31 mouse cellular contexts compared by ENCODE assay signal in genomic region chr15:87480758-87481157, GRCm38 (mm10).
DNase-seq lines count a peak whose midpoint lies in the region; ATAC-seq and TF ChIP-seq lines count a peak whose summit lies in the region.
"Had no signal": no experiment of that assay in that cellular context is flagged by ENCODE, and none has a peak within 500 bp of the region (broad histone marks: within the 10 kb centered on the region; RNA-seq: fewer than 3 reads in every experiment).

No protein-coding gene starts in this region.

- no peaks in the 10 kb centered on the region for H3K36me3 ChIP-seq in forebrain, embryonic 13.5 days (ENCODE audit: poor library complexity, severe bottlenecking)
- H3K36me3 ChIP-seq in forebrain, embryonic 16.5 days (ENCODE audit: control insufficient read depth, insufficient read depth), result no peaks in the 10 kb centered on the region
- H3K36me3 ChIP-seq: forebrain, embryonic 15.5 days; heart, embryonic 13.5 days; hindbrain, embryonic 10.5 days; intestine, embryonic 15.5 days; limb, embryonic 10.5 days; limb, embryonic 15.5 days; midbrain, embryonic 15.5 days; neural tube, embryonic 12.5 days; stomach, embryonic 15.5 days had no signal

- no peak for TF ChIP-seq POLR2A in brain, embryonic 14.5 days (IDR thresholded peaks at IDR 0.05; ENCODE audit: borderline replicate concordance, extremely low read depth, insufficient read depth, insufficient read length, poor library complexity, severe bottlenecking)

- H3K27ac ChIP-seq in forebrain, embryonic 13.5 days, result peak overlapping the region; percentile 31; the same call in 1 of the 2 replicates
- no peak overlapping the region for H3K27ac ChIP-seq in forebrain, embryonic 16.5 days (ENCODE audit: low read length)
- H3K27ac ChIP-seq: forebrain, embryonic 15.5 days; heart, embryonic 13.5 days; hindbrain, embryonic 10.5 days; intestine, embryonic 15.5 days; left cerebral cortex, adult 2 months; limb, embryonic 10.5 days; limb, embryonic 15.5 days; liver, embryonic 14.5 days; midbrain, embryonic 15.5 days; neural tube, embryonic 12.5 days; stomach, embryonic 15.5 days had no signal

- no peaks in the 10 kb centered on the region for H3K27me3 ChIP-seq in forebrain, embryonic 13.5 days
- H3K27me3 ChIP-seq in forebrain, embryonic 16.5 days (replicated peaks; ENCODE audit: control insufficient read depth, insufficient read depth, low read length), result no peaks in the 10 kb centered on the region
- H3K27me3 ChIP-seq: forebrain, embryonic 15.5 days; heart, embryonic 13.5 days; intestine, embryonic 15.5 days; midbrain, embryonic 15.5 days; stomach, embryonic 15.5 days had no signal

- H3K9ac ChIP-seq in forebrain, embryonic 13.5 days, result no peak overlapping the region
- no peak overlapping the region for H3K9ac ChIP-seq in forebrain, embryonic 16.5 days (replicated peaks; ENCODE audit: low read depth, low read length)
- H3K9ac ChIP-seq: forebrain, embryonic 15.5 days; heart, embryonic 13.5 days; intestine, embryonic 15.5 days; limb, embryonic 15.5 days; liver, embryonic 14.5 days; midbrain, embryonic 15.5 days; neural tube, embryonic 12.5 days; stomach, embryonic 15.5 days had no signal

- peak; percentile 64 for DNase-seq in layer of hippocampus, adult 9-11 months
- no peak for DNase-seq in layer of hippocampus, adult 9-10 months (ENCODE audit: low spot score)
- peak; percentile 62 for DNase-seq in Muller cell, postnatal 12 days (ENCODE audit: inconsistent ontology term)
- DNase-seq in brain, embryonic 14.5 days (ENCODE audit: low read depth), result peak; percentile 56
- no peak for DNase-seq in thymus, postnatal 36 days
- DNase-seq: adrenal gland, postnatal 25 days; cerebellum, adult 2 months; gastrocnemius, postnatal 10 days; heart, postnatal 14 days; kidney, adult 2 months; kidney, postnatal 36 days; lung, adult 2 months; lung, postnatal 10 days; right cerebral cortex, postnatal 25 days; thymus, adult 18-20 months; thymus, postnatal 25 days had no signal

- H3K4me2 ChIP-seq in forebrain, embryonic 13.5 days, result no peak overlapping the region
- H3K4me2 ChIP-seq in forebrain, embryonic 16.5 days (ENCODE audit: low read length), result no peak overlapping the region
- H3K4me2 ChIP-seq: forebrain, embryonic 15.5 days; heart, embryonic 13.5 days; intestine, embryonic 15.5 days; limb, embryonic 15.5 days; midbrain, embryonic 15.5 days; neural tube, embryonic 12.5 days; stomach, embryonic 15.5 days had no signal

- H3K9me3 ChIP-seq in forebrain, embryonic 13.5 days (replicated peaks), result no peaks in the 10 kb centered on the region
- no peaks in the 10 kb centered on the region for H3K9me3 ChIP-seq in forebrain, embryonic 16.5 days (ENCODE audit: control insufficient read depth, low read length)
- H3K9me3 ChIP-seq: forebrain, embryonic 15.5 days; heart, embryonic 13.5 days; hindbrain, embryonic 10.5 days; intestine, embryonic 15.5 days; limb, embryonic 10.5 days; limb, embryonic 15.5 days; midbrain, embryonic 15.5 days; neural tube, embryonic 12.5 days; stomach, embryonic 15.5 days had no signal

- peaks cover 17% of the 10 kb centered on the region for H3K4me1 ChIP-seq in forebrain, embryonic 13.5 days
- no peaks in the 10 kb centered on the region; the same call in 1 of the 2 replicates for H3K4me1 ChIP-seq in forebrain, embryonic 16.5 days (replicated peaks; ENCODE audit: control insufficient read depth, insufficient read depth, low read length)
- H3K4me1 ChIP-seq: heart, embryonic 13.5 days; intestine, embryonic 15.5 days; midbrain, embryonic 15.5 days; neural tube, embryonic 12.5 days had no signal

- no peak overlapping the region for H3K4me3 ChIP-seq in forebrain, embryonic 13.5 days
- no peak overlapping the region for H3K4me3 ChIP-seq in forebrain, embryonic 16.5 days (replicated peaks; ENCODE audit: low read length)
- H3K4me3 ChIP-seq: forebrain, embryonic 15.5 days; heart, embryonic 13.5 days; hindbrain, embryonic 10.5 days; intestine, embryonic 15.5 days; left cerebral cortex, adult 2 months; limb, embryonic 10.5 days; limb, embryonic 15.5 days; midbrain, embryonic 15.5 days; neural tube, embryonic 12.5 days; stomach, embryonic 15.5 days had no signal

- no peak for TF ChIP-seq CTCF in brain, embryonic 14.5 days (IDR thresholded peaks at IDR 0.05; ENCODE audit: borderline replicate concordance, extremely low read depth, insufficient read depth, insufficient read length)

- WGBS in forebrain, embryonic 13.5 days, result 87% methylated on average over 3 of the region's 3 CpGs
- 73% methylated on average over 3 of the region's 3 CpGs for WGBS in forebrain, embryonic 16.5 days

- no peak for ATAC-seq in forebrain, embryonic 13.5 days
- ATAC-seq in forebrain, embryonic 16.5 days, result no peak
- ATAC-seq: CD4-positive, CD25-positive, alpha-beta regulatory T cell, adult 4 months; forebrain, embryonic 15.5 days; hindbrain, embryonic 16.5 days; intestine, embryonic 15.5 days; midbrain, embryonic 15.5 days had no signal

Comparison
In these comparisons a context has a peak if more than half of its experiments do, and no peak if none do; other contexts are left out.
1. DNase-seq: peak in layer of hippocampus, adult 9-11 months (single experiment), Muller cell, postnatal 12 days (single experiment) and brain, embryonic 14.5 days (single experiment); none in layer of hippocampus, adult 9-10 months (single experiment) and thymus, postnatal 36 days (0 of 2).